Mouse (Mus musculus) CH12.LX (cell line): Measurements from ENCODE around the gene Srgap1. TPM values are rescaled to one million over a fixed set of nuclear protein-coding genes. Genes with fewer than 3 reads are reported as not detected.

Experiments
- DNase-seq: peaks from one replicate; pipeline ENCODE4 v3.0.0-alpha.2; 2013; ENCODE audit errors: extremely low read depth
- H3K27ac ChIP-seq: 2 replicates; pipeline ENCODE4 v1.5.1; 2012; ENCODE audit warnings: low read depth, mild to moderate bottlenecking, control low read depth, moderate library complexity; ENCODE audit not compliant: insufficient read depth
- H3K27me3 ChIP-seq: replicated peaks from 2 replicates; pipeline ENCODE3; 2012; ENCODE audit warnings: inconsistent platforms
- H3K36me3 ChIP-seq, 2 experiments: replicated peaks in 1 of 2; 2 replicates each; pipeline versions ENCODE3 to v1.6.1; 2012; ENCODE audit warnings: inconsistent platforms in 1 of 2, low read length in 1 of 2, mild to moderate bottlenecking in 1 of 2, mixed read lengths in 1 of 2, moderate library complexity in 1 of 2; ENCODE audit not compliant: control insufficient read depth in 1 of 2, insufficient read depth in 1 of 2
- H3K4me1 ChIP-seq, 2 experiments: 2 replicates each; pipeline ENCODE4 v1.6.1; 2012; ENCODE audit warnings: inconsistent platforms in 1 of 2, moderate library complexity in 1 of 2; ENCODE audit not compliant: insufficient read depth in 2 of 2, control insufficient read depth in 1 of 2
- H3K4me2 ChIP-seq: 2 replicates; pipeline ENCODE4 v1.6.1; 2012; ENCODE audit warnings: low read depth, mild to moderate bottlenecking, control low read depth; ENCODE audit not compliant: poor library complexity, insufficient read depth, severe bottlenecking
- H3K4me3 ChIP-seq, 3 experiments: fragments of 150-350 bp in 1 of 3; sonication (generic) in 1 of 3; replicated peaks in 1 of 3; 2 replicates each; pipeline versions ENCODE3 to v1.5.1; 2011 to 2012; ENCODE audit warnings: low read depth in 2 of 3, low read length in 2 of 3, mild to moderate bottlenecking in 2 of 3, moderate library complexity in 2 of 3, control low read depth in 1 of 3, improper control_type of control experiment in 1 of 3, inconsistent platforms in 1 of 3, mixed read lengths in 1 of 3; ENCODE audit not compliant: poor library complexity in 1 of 3
- H3K79me2 ChIP-seq: replicated peaks from 2 replicates; pipeline ENCODE4 v1.6.1; 2012; ENCODE audit warnings: mild to moderate bottlenecking, moderate library complexity; ENCODE audit not compliant: control insufficient read depth, poor library complexity, insufficient read depth, severe bottlenecking; ENCODE audit errors: extremely low read depth
- H3K9ac ChIP-seq: 2 replicates; pipeline ENCODE4 v1.6.1; 2012; ENCODE audit warnings: low read depth, mild to moderate bottlenecking, control low read depth, moderate library complexity; ENCODE audit not compliant: insufficient read depth
- H3K9me3 ChIP-seq: replicated peaks from 2 replicates; pipeline ENCODE3; 2012; ENCODE audit warnings: low read length, inconsistent platforms, mixed read lengths
- CHD2 ChIP-seq: IDR thresholded peaks from 2 replicates; pipeline ENCODE4 v1.6.1; 2011; ENCODE audit warnings: low read length, improper control_type of control experiment
- CTCF ChIP-seq, 2 experiments: IDR thresholded peaks in 1 of 2; conservative IDR thresholded peaks in 1 of 2; 2 replicates each; pipeline ENCODE4 v1.5.1; 2011 to 2012; ENCODE audit warnings: low read depth in 2 of 2, low read length in 2 of 2, improper control_type of control experiment in 1 of 2, inconsistent platforms in 1 of 2, mild to moderate bottlenecking in 1 of 2, moderate library complexity in 1 of 2
- ETS1 ChIP-seq: conservative IDR thresholded peaks from 2 replicates; pipeline ENCODE4 v1.6.1; 2012; ENCODE audit warnings: low read depth, mild to moderate bottlenecking, inconsistent platforms, low read length, improper control_type of control experiment, moderate library complexity
- IRF4 ChIP-seq: IDR thresholded peaks from 2 replicates; pipeline ENCODE4 v1.6.1; 2014; ENCODE audit warnings: low read depth, mild to moderate bottlenecking, inconsistent platforms, low read length, improper control_type of control experiment
- JUN ChIP-seq: IDR thresholded peaks from 2 replicates; pipeline ENCODE4 v1.6.1; 2011; ENCODE audit warnings: low read depth, mild to moderate bottlenecking, low read length, improper control_type of control experiment, moderate library complexity; ENCODE audit not compliant: insufficient read depth
- JUND ChIP-seq: conservative IDR thresholded peaks from 2 replicates; pipeline ENCODE4 v1.6.1; 2011; ENCODE audit warnings: low read depth, low read length, improper control_type of control experiment
- NELFE ChIP-seq: IDR thresholded peaks from 2 replicates; pipeline ENCODE4 v1.6.1; 2011; ENCODE audit warnings: low read depth, low read length, improper control_type of control experiment
- POLR2AphosphoS2 ChIP-seq: IDR thresholded peaks from 2 replicates; pipeline ENCODE4 v1.6.1; 2011; ENCODE audit warnings: low read depth, low read length, improper control_type of control experiment
- RAD21 ChIP-seq: IDR thresholded peaks from 2 replicates; pipeline ENCODE4 v1.6.1; 2011; ENCODE audit warnings: low read depth, mild to moderate bottlenecking, low read length, improper control_type of control experiment, moderate library complexity
- SIN3A ChIP-seq: IDR thresholded peaks from 2 replicates; pipeline ENCODE4 v1.6.1; 2012; ENCODE audit warnings: low read length, improper control_type of control experiment, inconsistent platforms
- SMC3 ChIP-seq: IDR thresholded peaks from 2 replicates; pipeline ENCODE4 v1.6.1; 2011; ENCODE audit warnings: low read depth, low read length, improper control_type of control experiment
- USF1 ChIP-seq: IDR thresholded peaks from 2 replicates; pipeline ENCODE4 v1.6.1; 2014; ENCODE audit warnings: low read depth, mild to moderate bottlenecking, inconsistent platforms, low read length, improper control_type of control experiment
- USF2 ChIP-seq: conservative IDR thresholded peaks from 2 replicates; pipeline ENCODE4 v1.6.1; 2011; ENCODE audit warnings: low read depth, low read length, improper control_type of control experiment
- ZC3H11A ChIP-seq: IDR thresholded peaks from 2 replicates; pipeline ENCODE4 v1.6.1; 2012; ENCODE audit warnings: low read depth, mild to moderate bottlenecking, inconsistent platforms, low read length, improper control_type of control experiment
- ZKSCAN1 ChIP-seq: IDR thresholded peaks from 2 replicates; pipeline ENCODE4 v1.6.1; 2012; ENCODE audit warnings: low read depth, inconsistent platforms, low read length, improper control_type of control experiment, borderline replicate concordance
- ZNF384 ChIP-seq: IDR thresholded peaks from 2 replicates; pipeline ENCODE4 v1.6.1; 2012; ENCODE audit warnings: low read depth, low read length, improper control_type of control experiment, inconsistent platforms
- dilution Hi-C: fragments of 300-500 bp; cut with MboI; formaldehyde crosslinking; loops from 2 replicates; pipeline ENCODE4 v1.14.3; 2020; ENCODE audit warnings: low sequenced_read_pairs; ENCODE audit not compliant: extremely low pct_unique_long_range_greater_than_20kb, extremely low pct_ligation_motif_present
- in situ Hi-C: fragments of 300-500 bp; cut with MboI; formaldehyde crosslinking; loops from 3 replicates; pipeline ENCODE4 v1.14.3; 2019; ENCODE audit warnings: low sequenced_read_pairs, low pct_ligation_motif_present, low pct_unique_long_range_greater_than_20kb, mixed read lengths
- polyA plus RNA-seq: library from polyadenylated mRNA; unstranded; fragments of >175 nt; gene quantifications from 2 replicates; pipeline ENCODE4 v1.2.1, GENCODE M21; 2012; ENCODE audit warnings: low read depth; ENCODE audit not compliant: insufficient read length
- total RNA-seq, 2 experiments: library from RNA; depleted of rRNA; stranded (reverse); fragments of 300-350 nt in 1 of 2; fragments of >200 nt in 1 of 2; gene quantifications; 2 replicates each; pipeline ENCODE4 v1.2.3; 2012 to 2014

Srgap1 gene
- total and polyA plus RNA-seq, 3 experiments: not detected

DNA sequence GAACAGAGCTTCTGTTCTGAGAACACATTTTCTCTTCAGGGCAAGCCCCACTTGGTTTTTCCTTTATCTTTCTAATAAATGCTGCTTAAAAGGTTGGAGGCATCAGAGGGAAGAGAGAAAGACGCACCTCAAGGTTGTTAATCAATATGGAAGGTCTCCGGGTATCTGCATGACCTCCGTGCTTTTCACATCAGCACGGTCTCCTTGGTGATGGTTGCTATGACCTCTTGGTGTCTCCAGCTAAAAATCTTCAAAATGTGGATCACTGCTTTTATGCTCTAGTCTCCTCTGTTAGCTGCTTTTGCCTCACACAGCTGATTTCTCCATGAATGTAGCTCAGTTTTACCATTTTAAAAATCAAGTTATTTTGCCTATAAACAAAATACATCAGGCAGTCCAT is 50.6 kb downstream of the Srgap1 start:
- Histone ChIP-seq H3K4me2 (no peak overlapping the region), H3K4me1 (no peaks in the 10 kb centered on the region), H3K79me2 (no peaks in the 10 kb centered on the region), H3K27me3 (no peaks in the 10 kb centered on the region), H3K4me3 (no peak overlapping the region), H3K9ac (no peak overlapping the region), H3K36me3 (no peaks in the 10 kb centered on the region), H3K27ac (no peak overlapping the region), H3K9me3 (no peaks in the 10 kb centered on the region)
- dilution Hi-C loops: no loop called here
- in situ Hi-C loops: no loop called here
- TF ChIP-seq ZKSCAN1 (no peak), SMC3 (no peak), ZC3H11A (no peak), SIN3A (no peak), POLR2AphosphoS2 (no peak), JUND (no peak), USF2 (no peak)
- no peak for DNase-seq

DNA sequence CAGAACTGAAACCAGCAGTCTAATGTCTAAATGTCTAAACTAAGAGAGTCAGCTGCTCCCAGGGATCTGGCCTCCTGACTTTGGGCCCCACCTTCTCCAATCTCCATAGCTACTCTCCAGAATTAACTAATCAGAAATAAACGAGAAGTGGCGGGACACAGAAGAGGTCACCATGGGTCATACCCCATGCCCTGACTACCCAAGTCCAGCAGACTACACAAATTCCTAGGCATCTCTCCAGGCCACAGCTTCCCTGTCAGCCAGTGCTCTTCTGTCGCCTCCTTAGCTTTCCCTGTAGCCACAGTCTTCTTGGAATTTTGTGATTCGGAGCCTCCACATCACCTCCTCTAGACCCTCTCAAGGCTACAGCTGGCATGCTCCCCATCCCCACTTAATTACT is 51.7 kb downstream of the Srgap1 start:
- no peak for DNase-seq
- Histone ChIP-seq H3K36me3 (no peaks in the 10 kb centered on the region), H3K27me3 (no peaks in the 10 kb centered on the region)
- no peak for TF ChIP-seq JUN
- no peak for TF ChIP-seq RAD21
- no peak for TF ChIP-seq CHD2
- no peak for TF ChIP-seq CTCF (conservative IDR thresholded peaks at IDR 0.05 in 1 of 2, IDR thresholded peaks at IDR 0.05 in 1 of 2; ENCODE audit: low read depth in 2 of 2, low read length in 2 of 2)
- TF ChIP-seq, all 38 proteins: peak for 0
- H3K27ac ChIP-seq: no peak overlapping the region
- dilution Hi-C loops (no loop called here), in situ Hi-C loops (no loop called here)
- H3K79me2 ChIP-seq: no peaks in the 10 kb centered on the region
- no peak overlapping the region for H3K4me2 ChIP-seq
- H3K4me1 ChIP-seq: no peaks in the 10 kb centered on the region
- H3K9me3 ChIP-seq: no peaks in the 10 kb centered on the region
- H3K9ac ChIP-seq: no peak overlapping the region
- H3K4me3 ChIP-seq: no peak overlapping the region

DNA sequence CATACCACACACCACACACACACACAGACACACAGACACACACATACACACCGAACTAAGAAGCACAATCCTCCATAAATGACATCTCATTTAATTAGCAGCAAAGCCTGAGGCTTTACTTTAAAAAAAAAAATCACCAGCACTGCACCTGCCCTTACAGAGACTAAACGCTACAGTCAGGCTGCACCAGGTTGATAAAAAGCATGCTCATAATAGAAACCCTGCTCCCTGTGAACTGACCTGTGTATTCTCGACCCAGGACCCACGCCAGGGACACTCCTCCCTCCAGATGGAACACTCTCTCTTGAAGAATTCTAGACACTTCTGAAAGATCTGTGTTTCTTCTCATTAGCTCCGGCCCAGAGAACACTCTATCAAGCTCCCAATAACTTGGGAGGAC is 52.5 kb downstream of the Srgap1 start:
- Histone ChIP-seq H3K9ac (no peak overlapping the region), H3K27me3 (no peaks in the 10 kb centered on the region), H3K36me3 (no peaks in the 10 kb centered on the region), H3K79me2 (no peaks in the 10 kb centered on the region), H3K4me2 (no peak overlapping the region), H3K27ac (no peak overlapping the region), H3K4me3 (no peak overlapping the region), H3K4me1 (no peaks in the 10 kb centered on the region), H3K9me3 (no peaks in the 10 kb centered on the region)
- in situ Hi-C loops (no loop called here), dilution Hi-C loops (no loop called here)
- DNase-seq: no peak
- TF ChIP-seq CTCF (conservative IDR thresholded peaks at IDR 0.05 in 1 of 2, IDR thresholded peaks at IDR 0.05 in 1 of 2; ENCODE audit: low read depth in 2 of 2, low read length in 2 of 2): no peak
- no peak for TF ChIP-seq JUND
- no peak for TF ChIP-seq SMC3
- no peak for TF ChIP-seq IRF4
- no peak for TF ChIP-seq JUN
- TF ChIP-seq NELFE: no peak
- no peak for TF ChIP-seq USF1
- no peak for TF ChIP-seq ZNF384
- TF ChIP-seq ETS1: no peak
